Mouse (Mus musculus) T-helper 17 cell (primary cell): Measurements from ENCODE around the gene Syt9.
"Not testable (repeated sequence)": the region's sequence is repeated elsewhere in the genome, so short reads cannot be mapped to it uniquely, and the experiment has no call there.

Experiments
- in situ Hi-C, 2 experiments: fragments of 300-600 bp; cut with MboI, MseI; formaldehyde crosslinking; loops; 1 replicate in 1 of 2; 2 replicates in 1 of 2; pipeline ENCODE4 v1.15.1; 2025; ENCODE audit warnings: high pct_unique_total_duplicates in 2 of 2

The Syt9 gene

GRCm38 (mm10) chr7:107461167-107461566, 90.6 kb downstream of the Syt9 start:
- in situ Hi-C loops = no loop called here

- in situ Hi-C loops = no loop called here
These were observed 91.3 kb downstream of the Syt9 start for GRCm38 (mm10) chr7:107461699-107462440.

- in situ Hi-C loops = no loop called here
These were observed 92.4 kb downstream of the Syt9 start for GRCm38 (mm10) chr7:107462962-107463361.

- in situ Hi-C loops = no loop called here
These were observed 94.6 kb downstream of the Syt9 start for GRCm38 (mm10) chr7:107465081-107465480.

- in situ Hi-C loops = no loop called here
These were observed 108.7 kb downstream of the Syt9 start for GRCm38 (mm10) chr7:107478979-107479965.

GRCm38 (mm10) chr7:107485709-107486108, 115.2 kb downstream of the Syt9 start:
- in situ Hi-C loops = not testable (repeated sequence)

GRCm38 (mm10) chr7:107495428-107495827, 124.9 kb downstream of the Syt9 start:
- in situ Hi-C loops = no loop called here

- in situ Hi-C loops = no loop called here
These were observed 126.4 kb downstream of the Syt9 start for GRCm38 (mm10) chr7:107496923-107497322.

- in situ Hi-C loops = no loop called here
These were observed 130.1 kb downstream of the Syt9 start for GRCm38 (mm10) chr7:107500641-107501040.

- in situ Hi-C loops = no loop called here
These were observed 134.5 kb downstream of the Syt9 start for GRCm38 (mm10) chr7:107504761-107505712.

GRCm38 (mm10) chr7:107507920-107508319, 137.4 kb downstream of the Syt9 start:
- in situ Hi-C loops = no loop called here

GRCm38 (mm10) chr7:107509740-107510139, 139.2 kb downstream of the Syt9 start:
- in situ Hi-C loops = no loop called here

- in situ Hi-C loops = no loop called here
These were observed 146.3 kb downstream of the Syt9 start for GRCm38 (mm10) chr7:107516704-107517410.

GRCm38 (mm10) chr7:107519256-107520025, 148.9 kb downstream of the Syt9 start:
- in situ Hi-C loops = no loop called here

- in situ Hi-C loops = no loop called here
These were observed 150.9 kb downstream of the Syt9 start for GRCm38 (mm10) chr7:107521411-107521810.

GRCm38 (mm10) chr7:107526299-107526698, 155.8 kb downstream of the Syt9 start:
- in situ Hi-C loops = no loop called here

GRCm38 (mm10) chr7:107528169-107528772, 157.7 kb downstream of the Syt9 start:
- in situ Hi-C loops = no loop called here

- in situ Hi-C loops = no loop called here
These were observed 158.8 kb downstream of the Syt9 start for GRCm38 (mm10) chr7:107529364-107529763.

- in situ Hi-C loops = no loop called here
These were observed 164.8 kb downstream of the Syt9 start for GRCm38 (mm10) chr7:107535311-107535710.
